Mouse (Mus musculus): ENCODE measurements at regions not wholly inside any gene's neighbourhood (a gene's known extent, or its start where the extent isn't known, plus 50 kb on each side); places are given as distances from the start of the nearest gene placed in this dataset.

DNA sequence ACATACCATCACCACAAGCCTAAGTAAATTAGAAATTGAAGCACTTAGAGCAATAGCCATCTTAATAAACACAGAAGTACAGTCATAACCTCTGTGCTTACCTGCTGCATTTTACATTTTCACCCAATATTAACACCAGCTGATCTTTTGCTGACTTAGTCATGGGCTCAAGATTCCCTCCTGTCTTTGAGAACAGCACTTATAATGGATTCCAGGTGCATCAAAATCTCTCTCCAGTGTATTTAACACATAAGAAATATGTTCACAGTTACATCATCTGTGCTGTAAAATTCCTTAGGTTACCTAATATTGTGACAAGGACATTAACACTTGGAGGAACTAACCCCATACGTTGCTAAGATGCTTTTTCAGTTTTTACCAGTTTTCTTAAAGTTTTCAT is 849.1 kb downstream of the Stpg2 start:
- TF ChIP-seq EP300 (IDR thresholded peaks at IDR 0.05; ENCODE audit: insufficient read depth, low read depth, low read length), result no peak
- TF ChIP-seq POLR2A (IDR thresholded peaks at IDR 0.05; ENCODE audit: insufficient read depth, low read depth, low read length), result no peak
- no peak for TF ChIP-seq CTCF (IDR thresholded peaks at IDR 0.05)
